Mouse (Mus musculus): ENCODE data around the gene Ints1.

DNA sequence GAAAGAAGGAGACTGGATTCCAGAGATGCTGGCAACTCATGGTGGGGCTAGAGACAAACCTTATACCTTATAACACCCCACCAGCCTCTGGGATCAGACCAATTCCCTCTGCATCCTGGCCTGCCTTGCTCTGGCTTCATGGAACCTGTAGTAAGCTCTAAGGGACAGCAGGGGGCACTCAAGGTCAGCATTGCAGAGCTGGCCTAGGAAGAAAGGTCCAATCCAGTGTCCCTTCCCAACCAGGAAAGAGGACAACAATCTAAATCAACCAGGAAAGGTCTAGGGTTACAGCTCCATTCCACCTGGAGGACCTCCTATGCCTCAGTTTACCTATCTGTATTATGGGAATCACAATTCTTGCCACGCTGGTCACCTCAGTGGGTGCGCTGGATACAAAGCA lies 57.8 kb downstream of the Ints1 start:
- TF ChIP-seq CTCF (IDR thresholded peaks at IDR 0.05; ENCODE audit: low read depth, low read length) = peak; percentile 95
- TF ChIP-seq GATA1 (IDR thresholded peaks at IDR 0.05; ENCODE audit: borderline replicate concordance, low read length) = no peak
- TF ChIP-seq POLR2AphosphoS5 (IDR thresholded peaks at IDR 0.05; ENCODE audit: insufficient replicate concordance, low read depth, low read length) = no peak
- no peak for TF ChIP-seq TAL1 (conservative IDR thresholded peaks at IDR 0.05; ENCODE audit: low read depth, low read length)
- TF ChIP-seq GATA2 (IDR thresholded peaks at IDR 0.05; ENCODE audit: borderline replicate concordance, low read depth, low read length) = no peak
